Mouse (Mus musculus) liver, embryonic 14.5 days (tissue): ENCODE results near the gene Gabbr2. TPM values are rescaled to one million over a fixed set of nuclear protein-coding genes. Genes with fewer than 3 reads are reported as not detected.

Source experiments
- ATAC-seq: fragments of 200-750 bp; cut with Nextera tagmentation; 2 replicates; pipeline ENCODE4 v1.8.0; 2017; ENCODE audit warnings: moderate number of reproducible peaks, mild to moderate bottlenecking, moderate library complexity; ENCODE audit not compliant: insufficient read depth
- DNase-seq, 3 experiments: peaks; one replicate each; pipeline ENCODE4 v3.0.0-alpha.2; 2012 to 2013; ENCODE audit warnings: low read depth in 3 of 3, low spot score in 3 of 3
- H3K27ac ChIP-seq: fragments of 300-500 bp; sonication (generic); 2 replicates; pipeline ENCODE4 v1.5.1; 2014; ENCODE audit warnings: moderate library complexity, mild to moderate bottlenecking, control low read depth, inconsistent platforms
- H3K27me3 ChIP-seq: fragments of 300-500 bp; sonication (generic); 2 replicates; pipeline ENCODE4 v1.6.1; 2014; ENCODE audit warnings: mild to moderate bottlenecking, low read length, moderate library complexity; ENCODE audit not compliant: control insufficient read depth, insufficient read depth
- H3K36me3 ChIP-seq: fragments of 300-500 bp; sonication (generic); replicated peaks from 2 replicates; pipeline ENCODE4 v1.6.1; 2014; ENCODE audit warnings: low read depth; ENCODE audit not compliant: control insufficient read depth, insufficient read depth
- H3K4me1 ChIP-seq, 2 experiments: fragments of 200-500 bp in 1 of 2; fragments of 300-500 bp in 1 of 2; sonication (generic) in 1 of 2; replicated peaks; 2 replicates each; pipeline ENCODE4 v1.6.1; 2012 to 2014; ENCODE audit warnings: antibody characterized with exemption in 1 of 2, inconsistent platforms in 1 of 2, low read length in 1 of 2; ENCODE audit not compliant: control insufficient read depth in 2 of 2, insufficient read depth in 2 of 2
- H3K4me2 ChIP-seq: fragments of 300-500 bp; sonication (generic); 2 replicates; pipeline ENCODE4 v1.6.1; 2014; ENCODE audit warnings: low read depth, mild to moderate bottlenecking, control low read depth, moderate library complexity
- H3K4me3 ChIP-seq, 2 experiments: fragments of 200-500 bp in 1 of 2; fragments of 300-500 bp in 1 of 2; sonication (generic) in 1 of 2; 2 replicates each; pipeline ENCODE4 v1.5.1; 2012 to 2014; ENCODE audit warnings: low read depth in 2 of 2, low read length in 2 of 2, mild to moderate bottlenecking in 2 of 2, control low read depth in 1 of 2, inconsistent platforms in 1 of 2, moderate library complexity in 1 of 2; ENCODE audit not compliant: insufficient read depth in 1 of 2
- H3K9ac ChIP-seq: fragments of 300-500 bp; sonication (generic); replicated peaks from 2 replicates; pipeline ENCODE4 v1.6.1; 2014; ENCODE audit warnings: mild to moderate bottlenecking, control low read depth, moderate library complexity
- H3K9me3 ChIP-seq: fragments of 300-500 bp; sonication (generic); 2 replicates; pipeline ENCODE4 v1.6.1; 2016; ENCODE audit warnings: low read length, mixed read lengths; ENCODE audit not compliant: control insufficient read depth
- CTCF ChIP-seq: IDR thresholded peaks from 2 replicates; pipeline ENCODE4 v1.5.1; 2016; ENCODE audit warnings: antibody characterized with exemption, low read depth, control low read depth
- EP300 ChIP-seq: IDR thresholded peaks from 2 replicates; pipeline ENCODE4 v1.6.1; 2016; ENCODE audit warnings: antibody characterized with exemption, low read depth
- WGBS: fragments of 180-500 bp; shearing (Covaris S2); extraction: QIAGEN DNeasy Blood & Tissue Kit; methylation state at CpG from one replicate; pipeline ENCODE4 v1.1.7; 2014; ENCODE audit not compliant: insufficient replicate concordance; 5-methylcytosine and 5-hydroxymethylcytosine counted together
- polyA plus RNA-seq, 2 experiments: library from polyadenylated mRNA; depleted of rRNA in 1 of 2; stranded (reverse) in 1 of 2; unstranded in 1 of 2; fragments of >200 nt; fragmentation: Nextera tagmentation in 1 of 2; extraction: Ambion mirVana in 1 of 2; gene quantifications; 2 replicates each; pipeline versions ENCODE4 v1.2.1 to v1.2.3; 2012 to 2014

Gabbr2 gene
- polyA plus RNA-seq, 2 experiments, result 0.07 TPM; not detected in 1

DNA sequence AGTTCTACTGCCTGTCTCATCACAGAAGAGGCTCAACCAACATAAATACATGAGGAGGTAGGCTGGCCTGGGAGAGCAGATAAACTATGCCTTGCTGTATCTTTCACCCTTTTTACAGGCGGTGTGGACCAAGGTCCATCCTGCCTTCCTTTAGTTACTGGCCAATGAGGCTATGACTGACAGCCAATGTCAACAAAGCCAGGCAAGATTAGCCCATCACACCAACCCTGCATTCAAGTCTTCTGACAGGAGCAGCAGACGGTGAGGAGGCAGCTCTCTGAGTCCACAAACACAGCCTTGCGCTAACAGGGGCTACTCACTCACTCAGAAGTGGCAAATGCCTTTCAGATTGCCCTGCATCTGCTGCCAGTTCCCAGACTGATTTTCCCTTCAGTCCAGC lies 3.4 kb downstream of the Gabbr2 start:
- no peaks in the 10 kb centered on the region for H3K9me3 ChIP-seq
- TF ChIP-seq CTCF, result no peak
- TF ChIP-seq EP300, result no peak
- no peak for ATAC-seq
- 38% methylated on average over 3 of the region's 3 CpGs for WGBS
- no peaks in the 10 kb centered on the region for H3K4me1 ChIP-seq
- no peak for DNase-seq
- no peak overlapping the region for H3K27ac ChIP-seq
- H3K4me3 ChIP-seq, result no peak overlapping the region
- peaks cover 36% of the 10 kb centered on the region for H3K27me3 ChIP-seq
- H3K36me3 ChIP-seq, result no peaks in the 10 kb centered on the region
- no peak overlapping the region for H3K4me2 ChIP-seq
- H3K9ac ChIP-seq, result no peak overlapping the region

DNA sequence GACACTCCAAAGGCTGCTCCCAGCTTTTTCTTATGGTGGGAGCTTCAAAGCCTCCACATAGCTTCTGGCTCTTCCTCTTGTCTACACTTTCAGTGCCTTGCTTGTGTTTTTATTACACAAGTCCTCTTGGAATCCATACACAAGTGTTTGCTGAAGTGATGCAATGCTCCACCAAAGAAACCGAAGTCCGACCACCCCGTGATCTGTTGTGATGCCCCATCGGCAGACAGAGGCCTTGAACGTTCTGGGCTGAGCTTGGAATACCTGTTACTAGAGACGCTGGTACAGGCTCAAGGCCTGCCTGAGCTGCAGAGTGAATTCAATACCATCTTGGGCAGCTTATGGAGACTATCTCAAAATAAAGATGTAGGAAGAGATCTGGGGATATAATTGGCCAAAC lies 3.9 kb downstream of the Gabbr2 start:
- Histone ChIP-seq H3K4me3 (no peak overlapping the region), H3K36me3 (no peaks in the 10 kb centered on the region), H3K4me1 (no peaks in the 10 kb centered on the region), H3K27ac (no peak overlapping the region), H3K9ac (no peak overlapping the region), H3K9me3 (no peaks in the 10 kb centered on the region), H3K4me2 (no peak overlapping the region), H3K27me3 (peaks cover 34% of the 10 kb centered on the region)
- TF ChIP-seq CTCF (no peak), EP300 (no peak)
- WGBS, result 62% methylated on average over 6 of the region's 6 CpGs
- ATAC-seq, result no peak
- no peak for DNase-seq

DNA sequence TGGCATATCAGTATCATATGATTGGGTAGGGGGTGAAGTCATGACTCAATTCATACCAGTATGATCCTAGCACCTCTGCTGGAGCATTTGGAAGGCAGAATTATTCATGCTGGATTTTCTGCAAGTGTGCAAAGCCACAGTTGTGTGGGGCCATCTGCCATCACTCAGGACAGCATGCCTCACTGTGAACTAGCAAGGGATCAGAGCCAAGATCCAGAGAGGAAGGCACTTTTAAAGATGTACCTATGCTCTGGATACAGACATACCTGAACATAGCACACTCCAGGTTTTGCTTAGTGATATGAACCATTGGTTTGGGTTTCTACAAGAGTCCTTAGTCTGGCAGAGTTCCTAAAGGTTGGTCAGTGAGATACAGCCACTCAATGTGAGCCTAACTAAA lies 5.6 kb downstream of the Gabbr2 start:
- Histone ChIP-seq H3K4me2 (no peak overlapping the region), H3K27ac (no peak overlapping the region), H3K36me3 (no peaks in the 10 kb centered on the region), H3K27me3 (peaks cover 17% of the 10 kb centered on the region), H3K9ac (no peak overlapping the region), H3K4me3 (no peak overlapping the region), H3K9me3 (no peaks in the 10 kb centered on the region), H3K4me1 (no peaks in the 10 kb centered on the region)
- DNase-seq (no peak), ATAC-seq (no peak)
- TF ChIP-seq CTCF (no peak), EP300 (no peak)

DNA sequence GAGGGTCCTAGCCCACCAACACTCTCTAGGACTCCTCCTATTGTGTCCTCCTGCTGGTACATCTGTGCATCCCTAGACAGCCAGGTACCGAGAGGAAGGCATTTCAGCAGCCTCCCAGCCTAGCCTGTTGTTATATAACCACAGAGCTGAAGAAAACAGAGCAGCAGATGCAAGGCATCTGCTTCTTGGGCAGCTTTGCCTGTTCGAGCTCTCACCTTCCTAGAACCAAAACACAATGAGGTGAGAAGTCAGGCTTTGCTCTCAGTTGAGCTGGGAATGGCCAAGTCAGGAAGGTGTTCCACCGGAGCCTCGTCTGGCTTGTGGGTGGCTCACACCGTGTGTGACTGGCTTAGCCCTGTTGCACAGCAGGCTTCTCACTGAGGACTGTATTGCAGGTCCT lies 8.8 kb downstream of the Gabbr2 start:
- DNase-seq (no peak), ATAC-seq (no peak)
- WGBS, result 42% methylated on average over 5 of the region's 5 CpGs
- no peak overlapping the region for H3K4me2 ChIP-seq
- H3K27ac ChIP-seq, result no peak overlapping the region
- no peaks in the 10 kb centered on the region for H3K4me1 ChIP-seq
- TF ChIP-seq CTCF (no peak), EP300 (no peak)
- H3K9me3 ChIP-seq, result no peaks in the 10 kb centered on the region
- H3K27me3 ChIP-seq, result no peaks in the 10 kb centered on the region
- no peaks in the 10 kb centered on the region for H3K36me3 ChIP-seq
- H3K9ac ChIP-seq, result no peak overlapping the region
- H3K4me3 ChIP-seq, result no peak overlapping the region

DNA sequence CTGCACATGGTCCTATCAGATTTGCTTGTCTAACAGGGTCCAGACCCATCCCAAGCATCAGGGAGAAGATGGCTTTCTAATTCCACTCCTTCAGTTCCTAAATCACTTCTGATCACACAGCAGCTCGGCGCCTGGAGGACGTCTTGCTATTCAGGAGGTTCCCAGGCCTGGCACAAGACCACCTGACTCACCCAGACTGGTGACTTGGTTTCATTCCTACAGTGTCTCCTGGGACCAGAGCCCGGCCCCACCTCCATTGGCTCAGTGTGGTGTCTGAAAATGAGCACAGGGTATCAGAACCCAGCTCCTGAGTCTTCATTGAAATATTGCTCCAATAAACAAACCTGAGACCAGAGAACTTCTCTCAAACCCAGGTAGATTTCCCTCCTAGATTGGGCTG lies 9.6 kb downstream of the Gabbr2 start:
- H3K9ac ChIP-seq, result no peak overlapping the region
- no peaks in the 10 kb centered on the region for H3K9me3 ChIP-seq
- WGBS, result 62% methylated on average over 4 of the region's 4 CpGs
- H3K4me3 ChIP-seq, result no peak overlapping the region
- DNase-seq (no peak), ATAC-seq (no peak)
- H3K36me3 ChIP-seq, result no peaks in the 10 kb centered on the region
- H3K27me3 ChIP-seq, result no peaks in the 10 kb centered on the region
- H3K4me1 ChIP-seq, result no peaks in the 10 kb centered on the region
- TF ChIP-seq CTCF (no peak), EP300 (no peak)
- H3K4me2 ChIP-seq, result no peak overlapping the region
- H3K27ac ChIP-seq, result no peak overlapping the region

DNA sequence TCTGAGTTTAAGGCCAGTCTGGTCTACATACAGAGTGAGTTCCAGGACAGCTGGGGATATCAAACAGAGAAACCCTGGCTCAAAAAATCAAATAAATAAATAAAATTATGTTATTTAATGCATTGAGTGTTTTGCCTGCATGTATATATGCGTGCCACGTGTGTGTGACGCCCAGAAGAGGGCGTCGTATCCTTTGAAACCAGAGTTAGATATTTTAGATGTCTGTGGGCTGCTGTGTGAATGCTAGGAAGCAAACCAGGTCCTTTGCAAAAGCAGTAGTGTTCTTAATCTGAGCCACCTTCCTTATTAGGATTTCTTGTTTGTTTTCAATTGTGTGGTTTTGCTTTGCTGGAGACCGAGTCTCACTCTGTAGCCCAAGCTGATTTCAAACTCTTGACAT lies 13.3 kb downstream of the Gabbr2 start:
- Histone ChIP-seq H3K4me3 (no peak overlapping the region), H3K4me1 (no peaks in the 10 kb centered on the region), H3K9me3 (no peaks in the 10 kb centered on the region), H3K27me3 (no peaks in the 10 kb centered on the region), H3K36me3 (no peaks in the 10 kb centered on the region), H3K9ac (no peak overlapping the region), H3K27ac (no peak overlapping the region), H3K4me2 (no peak overlapping the region)
- TF ChIP-seq EP300, result no peak
- no peak for TF ChIP-seq CTCF
- DNase-seq, result no peak
- ATAC-seq, result no peak
- 69% methylated on average over 6 of the region's 6 CpGs for WGBS
